Mouse (Mus musculus) lung, postnatal 25 days (tissue): ENCODE measurements around the gene Slc44a2.

Experiments
- DNase-seq: peaks from one replicate; pipeline ENCODE4 v3.0.0; 2022; ENCODE audit warnings: low spot score

Gene Slc44a2

GRCm38 (mm10) chr9:21333523-21333922, 13.0 kb downstream of the Slc44a2 start:
- no peak for DNase-seq

GRCm38 (mm10) chr9:21334747-21335146, 14.2 kb downstream of the Slc44a2 start:
- no peak for DNase-seq

DNA sequence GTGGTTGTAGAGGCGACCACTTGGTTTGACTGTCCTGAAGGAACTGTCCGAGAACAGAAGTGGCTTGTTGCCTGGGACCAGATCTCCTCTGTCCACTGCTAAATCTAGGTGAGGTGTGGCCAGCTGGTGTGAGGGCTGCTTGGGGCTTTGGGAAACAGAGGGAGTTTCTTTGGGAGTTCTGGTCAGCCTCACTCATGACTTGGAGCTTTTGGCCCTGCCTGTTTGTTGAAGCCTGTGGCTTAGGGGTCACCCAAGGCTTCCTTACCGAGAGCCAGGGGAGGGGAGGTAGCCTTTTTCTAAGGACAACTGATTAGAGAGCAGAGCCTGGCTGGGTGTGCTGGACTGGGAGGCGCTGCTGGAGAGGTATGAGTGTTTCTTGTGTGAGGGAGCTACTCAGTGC, 14.9 kb downstream of the Slc44a2 start:
- no peak for DNase-seq

DNA sequence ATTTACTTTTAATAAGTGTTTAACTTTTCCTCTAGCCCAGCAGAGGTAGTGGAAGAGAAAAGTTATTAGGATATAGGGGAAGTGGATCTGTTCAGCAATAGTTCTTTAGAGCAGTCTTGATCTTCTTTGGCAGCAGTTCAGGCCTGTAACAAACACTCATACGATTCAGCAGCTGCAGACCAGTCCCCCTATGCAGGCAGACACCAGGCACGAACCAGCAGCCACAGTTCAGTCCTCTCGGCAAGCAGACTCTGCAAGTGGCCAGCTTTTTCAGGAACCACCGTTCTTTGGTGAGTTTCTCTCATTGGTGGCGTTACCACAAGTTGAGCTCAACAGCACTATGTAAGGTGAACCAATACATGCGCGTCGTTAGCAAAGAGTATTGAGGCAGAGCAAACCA, 16.0 kb downstream of the Slc44a2 start:
- no peak for DNase-seq

- peak; percentile 80 for DNase-seq
Measured at GRCm38 (mm10) chr9:21337652-21338051, 17.2 kb downstream of the Slc44a2 start.

DNA sequence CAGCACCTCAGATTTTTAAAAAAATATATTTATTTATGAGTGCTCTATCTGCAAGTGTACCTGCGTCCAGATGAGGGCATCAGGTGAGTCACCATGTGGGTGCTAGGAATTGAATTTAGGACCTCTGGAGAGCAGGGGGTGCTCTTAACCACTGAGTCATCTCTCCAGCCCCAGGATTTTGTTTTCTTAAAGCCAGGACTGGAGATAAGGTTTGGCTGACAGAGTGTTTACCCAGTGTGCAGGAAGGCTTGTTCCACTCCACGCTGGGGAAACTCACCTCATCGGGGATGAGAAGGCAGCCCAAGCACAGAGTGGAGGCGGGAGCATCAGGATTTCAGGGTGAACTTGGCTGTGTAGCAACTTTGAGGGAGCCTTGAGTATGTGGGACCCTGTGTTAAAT, 19.9 kb downstream of the Slc44a2 start:
- peak; percentile 64 for DNase-seq

DNA sequence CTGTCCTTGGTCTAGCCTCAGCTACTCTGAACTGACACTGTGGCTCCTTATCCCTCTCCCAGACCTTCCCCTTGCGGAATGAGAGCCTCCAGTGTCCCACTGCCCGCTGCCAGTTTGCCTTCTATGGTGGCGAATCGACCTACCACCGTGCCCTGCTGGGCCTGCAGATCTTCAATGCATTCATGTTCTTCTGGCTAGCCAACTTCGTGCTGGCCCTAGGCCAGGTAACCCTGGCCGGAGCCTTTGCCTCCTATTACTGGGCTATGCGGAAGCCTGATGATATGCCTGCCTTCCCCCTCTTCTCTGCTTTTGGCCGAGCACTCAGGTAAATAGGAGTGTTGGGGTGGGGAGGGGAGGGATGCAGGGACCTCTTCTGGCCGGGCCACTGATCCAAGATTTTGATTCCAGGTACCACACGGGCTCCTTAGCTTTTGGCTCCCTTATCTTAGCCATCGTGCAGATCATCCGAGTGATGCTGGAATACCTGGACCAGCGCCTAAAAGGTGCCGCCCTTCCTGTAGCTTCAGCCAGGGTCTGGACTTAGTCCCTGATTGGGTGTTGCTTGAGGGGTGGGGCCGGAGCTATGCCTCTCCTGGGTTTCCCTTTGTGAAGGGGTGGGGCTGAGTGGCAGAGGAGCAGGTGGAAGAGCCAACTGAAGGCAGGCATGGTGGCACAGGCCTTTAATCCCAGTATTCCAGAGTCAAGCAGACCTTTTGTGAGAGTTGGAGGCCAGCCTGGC, 26.3 kb downstream of the Slc44a2 start:
- DNase-seq: peak; percentile 51

GRCm38 (mm10) chr9:21348152-21348551, 27.7 kb downstream of the Slc44a2 start:
- DNase-seq: no peak

DNA sequence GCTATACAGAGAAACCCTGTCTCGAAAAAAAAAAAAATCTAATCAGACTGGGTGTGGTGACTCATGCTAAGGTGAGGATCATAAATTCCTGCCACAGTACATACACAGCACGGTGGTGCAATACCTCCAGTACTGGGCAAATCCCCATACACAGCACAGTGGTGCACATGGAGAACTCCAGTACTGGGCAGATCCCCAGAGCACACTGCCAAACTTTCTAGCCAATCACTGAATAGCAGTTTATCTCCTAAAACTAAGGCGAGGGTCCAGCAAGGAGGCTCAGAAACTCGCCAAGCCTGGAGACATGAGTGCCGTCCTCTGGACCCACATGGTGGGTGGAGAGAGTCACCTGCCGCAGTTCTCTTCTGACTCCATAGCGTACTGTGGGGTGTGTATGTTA, 30.7 kb downstream of the Slc44a2 start:
- DNase-seq: no peak

- no peak for DNase-seq
Measured at GRCm38 (mm10) chr9:21351702-21352377, 31.3 kb downstream of the Slc44a2 start.

DNA sequence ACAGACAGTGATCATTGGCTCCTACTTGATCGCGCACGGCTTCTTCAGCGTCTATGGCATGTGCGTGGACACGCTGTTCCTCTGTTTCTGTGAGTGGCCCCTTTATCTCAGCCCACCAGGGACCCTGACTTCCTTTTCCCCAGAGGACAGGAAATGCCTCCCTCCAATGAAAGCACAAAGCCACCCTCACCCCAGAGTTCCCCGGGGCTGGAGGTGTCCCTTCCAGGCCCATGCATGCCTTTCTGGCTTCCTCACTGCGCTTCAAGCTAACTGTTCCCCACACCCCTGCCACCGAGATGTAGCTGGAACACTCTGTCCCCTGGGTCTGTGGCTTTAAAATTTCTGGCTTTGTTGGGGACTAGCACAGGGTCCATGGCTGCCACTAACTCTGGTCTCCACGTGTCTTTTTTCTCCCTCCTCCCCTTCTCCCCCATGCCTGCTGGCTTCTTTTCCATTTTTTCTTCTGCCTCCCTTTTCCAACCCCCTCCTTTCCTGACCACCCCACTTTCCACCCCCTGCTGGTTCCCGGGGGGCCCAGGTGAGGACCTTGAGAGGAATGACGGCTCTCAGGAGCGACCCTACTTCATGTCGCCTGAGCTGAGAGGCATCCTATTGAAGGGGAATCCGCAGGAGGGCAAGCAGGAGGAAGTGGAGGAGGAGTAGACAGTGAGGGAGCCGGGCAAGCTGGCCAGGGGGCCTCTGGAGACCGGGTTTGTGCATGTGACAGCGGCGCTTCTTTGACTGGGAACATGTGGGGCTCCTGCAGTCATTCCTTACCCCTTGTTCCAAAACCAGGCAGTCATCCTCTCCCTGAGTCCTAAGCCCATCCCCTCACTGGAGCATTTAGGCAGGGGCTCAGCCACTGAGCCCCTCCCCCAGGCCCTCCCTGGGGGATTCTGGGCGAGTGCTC, 32.2 kb downstream of the Slc44a2 start:
- DNase-seq: peak; percentile 37

DNA sequence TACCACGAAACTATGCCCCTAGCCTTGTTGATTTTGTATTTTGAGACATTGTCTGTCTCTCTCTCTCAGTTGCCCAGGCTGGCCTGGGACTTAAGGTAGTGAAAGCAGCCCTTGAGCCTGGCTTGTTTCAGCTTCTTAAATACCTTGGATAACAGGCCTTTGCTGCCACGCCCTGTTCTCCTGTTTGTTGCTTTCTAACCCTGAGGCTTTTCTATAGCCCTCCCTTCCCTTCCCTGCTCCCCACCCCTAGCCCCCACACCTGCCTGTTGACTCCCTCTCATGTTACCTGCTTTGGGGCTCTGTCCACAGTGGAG, 32.8 kb downstream of the Slc44a2 start:
- DNase-seq: peak; percentile 36

DNA sequence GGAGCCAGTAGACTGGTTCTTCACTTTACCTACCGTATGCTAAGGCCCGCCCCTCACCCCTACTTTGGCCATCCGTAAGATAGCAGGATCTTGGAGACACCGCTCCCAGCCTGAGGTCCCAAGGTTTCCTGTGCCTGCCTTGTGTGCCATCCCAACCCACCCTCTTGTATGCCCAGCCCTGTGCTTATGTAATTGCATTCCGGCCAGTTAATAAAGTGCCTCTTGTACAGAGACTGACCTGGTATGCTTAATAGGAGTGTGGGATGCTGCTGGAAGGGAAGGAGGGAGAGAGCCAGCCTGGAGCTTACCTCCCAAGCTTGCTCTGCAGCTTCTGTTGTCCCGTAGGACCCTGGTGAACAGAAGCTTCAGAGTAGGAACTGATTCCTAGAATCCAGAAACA, 34.3 kb downstream of the Slc44a2 start:
- peak; percentile 61 for DNase-seq

GRCm38 (mm10) chr9:21356981-21357718, 36.7 kb downstream of the Slc44a2 start:
- DNase-seq: peak; percentile 83

- DNase-seq: peak; percentile 74
Measured at GRCm38 (mm10) chr9:21366541-21367220, 46.2 kb downstream of the Slc44a2 start.

GRCm38 (mm10) chr9:21367357-21368111, 47.0 kb downstream of the Slc44a2 start, which contains the start of gene Ilf3:
TSS of gene Ilf3 (plus strand) at chr9:21367871.
- DNase-seq: peak; percentile 100

DNA sequence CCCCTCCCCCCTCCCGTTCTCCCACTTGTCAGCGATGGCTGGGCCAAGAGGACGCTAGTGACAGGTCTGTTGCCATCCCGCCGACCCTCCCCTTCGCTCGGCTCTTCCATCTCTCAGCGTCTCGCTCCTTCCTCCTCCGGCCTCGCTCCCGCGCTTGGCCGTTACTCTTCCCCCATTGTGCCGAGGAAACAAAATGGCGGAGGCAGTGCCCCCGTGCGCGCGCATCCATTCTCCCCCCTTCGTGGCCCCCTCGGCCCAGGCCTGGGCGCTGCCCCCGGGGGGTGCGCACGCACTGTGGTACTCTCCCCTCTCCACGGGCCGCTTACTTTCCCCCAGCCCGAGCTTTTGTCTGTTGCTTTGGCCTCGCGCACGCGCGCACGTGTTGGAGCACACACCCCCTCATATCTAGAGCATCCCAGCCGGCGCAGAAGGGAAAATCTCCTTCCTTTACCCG, 47.7 kb downstream of the Slc44a2 start:
- peak; percentile 42 for DNase-seq

- DNase-seq: no peak
Measured at GRCm38 (mm10) chr9:21369080-21369479, 48.6 kb downstream of the Slc44a2 start.

- DNase-seq: no peak
Measured at GRCm38 (mm10) chr9:21370876-21371275, 50.4 kb downstream of the Slc44a2 start.

GRCm38 (mm10) chr9:21372508-21372907, 52.0 kb downstream of the Slc44a2 start:
- no peak for DNase-seq

- no peak for DNase-seq
Measured at GRCm38 (mm10) chr9:21379195-21379594, 58.7 kb downstream of the Slc44a2 start.
